Mouse (Mus musculus) stomach, postnatal 0 days (tissue): ENCODE data around the gene Bcl2l13. TPM values are rescaled to one million over a fixed set of nuclear protein-coding genes. Genes with fewer than 3 reads are reported as not detected.
A peak's percentile ranks its signal among the peaks of the same experiment; 100 is the strongest.
"Not testable (repeated sequence)": the region's sequence is repeated elsewhere in the genome, so short reads cannot be mapped to it uniquely, and the experiment has no call there.

ENCODE experiments used
- ATAC-seq: fragments of 200-750 bp; cut with Nextera tagmentation; 2 replicates; pipeline ENCODE4 v1.8.0; 2017; ENCODE audit not compliant: low FRiP score, low TSS enrichment
- DNase-seq: peaks from one replicate; pipeline ENCODE4 v3.0.0-alpha.2; 2016; ENCODE audit warnings: low spot score
- H3K27ac ChIP-seq: fragments of 300-500 bp; sonication (generic); replicated peaks from 2 replicates; pipeline ENCODE4 v1.5.1; 2014; ENCODE audit warnings: mild to moderate bottlenecking, control low read depth
- H3K27me3 ChIP-seq: fragments of 300-500 bp; sonication (generic); 2 replicates; pipeline ENCODE4 v1.6.1; 2014; ENCODE audit warnings: low read length; ENCODE audit not compliant: control insufficient read depth, insufficient read depth
- H3K36me3 ChIP-seq: fragments of 300-500 bp; sonication (generic); 2 replicates; pipeline ENCODE4 v1.6.1; 2014; ENCODE audit warnings: low read length, mixed read lengths; ENCODE audit not compliant: control insufficient read depth, insufficient read depth
- H3K4me1 ChIP-seq: fragments of 300-500 bp; sonication (generic); replicated peaks from 2 replicates; pipeline ENCODE4 v1.6.1; 2014; ENCODE audit warnings: antibody characterized with exemption; ENCODE audit not compliant: control insufficient read depth, insufficient read depth
- H3K4me2 ChIP-seq: fragments of 300-500 bp; sonication (generic); replicated peaks from 2 replicates; pipeline ENCODE4 v1.6.1; 2014; ENCODE audit warnings: low read depth, mild to moderate bottlenecking, control low read depth, moderate library complexity
- H3K4me3 ChIP-seq: fragments of 300-500 bp; sonication (generic); 2 replicates; pipeline ENCODE4 v1.5.1; 2014; ENCODE audit warnings: low read depth, low read length, control low read depth
- H3K9ac ChIP-seq: fragments of 300-500 bp; sonication (generic); 2 replicates; pipeline ENCODE4 v1.6.1; 2014; ENCODE audit warnings: mild to moderate bottlenecking, low read length, control low read depth, mixed read lengths
- H3K9me3 ChIP-seq: fragments of 300-500 bp; sonication (generic); 2 replicates; pipeline ENCODE4 v1.6.1; 2016; ENCODE audit warnings: low read length; ENCODE audit not compliant: control insufficient read depth
- CTCF ChIP-seq: IDR thresholded peaks from 2 replicates; pipeline ENCODE4 v1.5.1; 2016; ENCODE audit warnings: antibody characterized with exemption, low read depth, mild to moderate bottlenecking, moderate library complexity
- EP300 ChIP-seq: optimal IDR thresholded peaks from 2 replicates; pipeline ENCODE3; 2016; ENCODE audit warnings: antibody characterized with exemption
- WGBS: fragments of 180-500 bp; shearing (Covaris S2); extraction: QIAGEN DNeasy Blood & Tissue Kit; methylation state at CpG from one replicate; pipeline ENCODE4 v1.1.7; 2014; 5-methylcytosine and 5-hydroxymethylcytosine counted together
- polyA plus RNA-seq: library from polyadenylated mRNA; unstranded; fragments of >200 nt; fragmentation: Nextera tagmentation; extraction: Ambion mirVana; gene quantifications from 2 replicates; pipeline ENCODE4 v1.2.1, GENCODE M21; 2015

Bcl2l13 gene
- polyA plus RNA-seq, 1 experiment from 2014 or later = 18.4 TPM

GRCm38 (mm10) chr6:120898188-120898833 is 62.3 kb downstream of the Bcl2l13 start:
- 73% methylated on average over 6 of the region's 6 CpGs for WGBS
- no peak overlapping the region for H3K9ac ChIP-seq

GRCm38 (mm10) chr6:120901776-120902645 is 66.0 kb downstream of the Bcl2l13 start:
- Histone ChIP-seq H3K27ac (no peak overlapping the region), H3K9me3 (no peaks in the 10 kb centered on the region), H3K4me3 (no peak overlapping the region), H3K36me3 (no peaks in the 10 kb centered on the region), H3K4me2 (no peak overlapping the region), H3K4me1 (no peaks in the 10 kb centered on the region), H3K9ac (no peak overlapping the region), H3K27me3 (no peaks in the 10 kb centered on the region)
- 74% methylated on average over 14 of the region's 14 CpGs for WGBS
- no peak for TF ChIP-seq EP300
- TF ChIP-seq CTCF = no peak
- DNase-seq (peak; percentile 62), ATAC-seq (peak; percentile 82)

More at GRCm38 (mm10) chr6:120898188-120898833, 62.3 kb downstream of the Bcl2l13 start:
- H3K4me2 ChIP-seq = no peak overlapping the region
- peak; percentile 41; the same call in 1 of the 2 replicates for ATAC-seq
- TF ChIP-seq EP300 (no peak), CTCF (peak; percentile 90)
- no peaks in the 10 kb centered on the region for H3K27me3 ChIP-seq
- no peak overlapping the region for H3K4me3 ChIP-seq
- H3K9me3 ChIP-seq = no peaks in the 10 kb centered on the region
- DNase-seq = peak; percentile 47
- H3K4me1 ChIP-seq = no peaks in the 10 kb centered on the region
- H3K27ac ChIP-seq = no peak overlapping the region
- peaks cover 6% of the 10 kb centered on the region for H3K36me3 ChIP-seq

- peak; percentile 75 for TF ChIP-seq CTCF
- TF ChIP-seq EP300 = no peak
- no peak overlapping the region for H3K27ac ChIP-seq
- no peak overlapping the region for H3K4me2 ChIP-seq
- peak; percentile 63 for ATAC-seq
- H3K9me3 ChIP-seq = no peaks in the 10 kb centered on the region
- H3K27me3 ChIP-seq = no peaks in the 10 kb centered on the region
- peak; percentile 52 for DNase-seq
- no peaks in the 10 kb centered on the region for H3K4me1 ChIP-seq
- 36% methylated on average over 5 of the region's 5 CpGs for WGBS
- no peak overlapping the region for H3K4me3 ChIP-seq
- H3K9ac ChIP-seq = no peak overlapping the region
- H3K36me3 ChIP-seq = no peaks in the 10 kb centered on the region
These were observed 67.5 kb downstream of the Bcl2l13 start for GRCm38 (mm10) chr6:120903450-120903912.

GRCm38 (mm10) chr6:120903961-120904360 is 67.9 kb downstream of the Bcl2l13 start:
- Histone ChIP-seq H3K4me2 (no peak overlapping the region), H3K27ac (no peak overlapping the region), H3K9me3 (no peaks in the 10 kb centered on the region), H3K27me3 (no peaks in the 10 kb centered on the region), H3K9ac (no peak overlapping the region), H3K4me3 (no peak overlapping the region), H3K36me3 (no peaks in the 10 kb centered on the region), H3K4me1 (no peaks in the 10 kb centered on the region)
- 85% methylated on average over 11 of the region's 11 CpGs for WGBS
- ATAC-seq = no peak
- no peak for DNase-seq
- no peak for TF ChIP-seq EP300
- no peak for TF ChIP-seq CTCF

- no peaks in the 10 kb centered on the region for H3K27me3 ChIP-seq
- H3K9me3 ChIP-seq = no peaks in the 10 kb centered on the region
- WGBS = 78% methylated on average over 5 of the region's 5 CpGs
- DNase-seq (no peak), ATAC-seq (no peak)
- no peak overlapping the region for H3K4me2 ChIP-seq
- TF ChIP-seq EP300 (no peak), CTCF (no peak)
- H3K4me3 ChIP-seq = no peak overlapping the region
- H3K36me3 ChIP-seq = no peaks in the 10 kb centered on the region
- no peaks in the 10 kb centered on the region for H3K4me1 ChIP-seq
- no peak overlapping the region for H3K27ac ChIP-seq
- no peak overlapping the region for H3K9ac ChIP-seq
These were observed 69.1 kb downstream of the Bcl2l13 start for GRCm38 (mm10) chr6:120905111-120905510.

GRCm38 (mm10) chr6:120906521-120906920 is 70.5 kb downstream of the Bcl2l13 start:
- no peaks in the 10 kb centered on the region for H3K36me3 ChIP-seq
- no peaks in the 10 kb centered on the region for H3K27me3 ChIP-seq
- no peaks in the 10 kb centered on the region for H3K4me1 ChIP-seq
- no peak overlapping the region for H3K4me2 ChIP-seq
- H3K4me3 ChIP-seq = no peak overlapping the region
- 91% methylated on average over 6 of the region's 6 CpGs for WGBS
- H3K9me3 ChIP-seq = no peaks in the 10 kb centered on the region
- DNase-seq (no peak), ATAC-seq (no peak)
- no peak for TF ChIP-seq CTCF
- TF ChIP-seq EP300 = no peak
- H3K27ac ChIP-seq = no peak overlapping the region
- H3K9ac ChIP-seq = no peak overlapping the region

GRCm38 (mm10) chr6:120907876-120908597 is 72.0 kb downstream of the Bcl2l13 start:
- not testable (repeated sequence) for H3K36me3 ChIP-seq, H3K27ac ChIP-seq, H3K27me3 ChIP-seq, H3K4me1 ChIP-seq, H3K9ac ChIP-seq, H3K4me3 ChIP-seq, H3K9me3 ChIP-seq, ATAC-seq, H3K4me2 ChIP-seq, DNase-seq
- WGBS = 84% methylated on average over 9 of the region's 10 CpGs
